Mouse (Mus musculus): ENCODE measurements around the gene Krtap3-2. TPM values are rescaled to one million over a fixed set of nuclear protein-coding genes. Genes with fewer than 3 reads are reported as not detected.

The Krtap3-2 gene
- polyA plus RNA-seq, 1 experiment from 2014 or later: not detected

- WGBS: 86% methylated on average over 9 of the region's 9 CpGs
These were observed 2.7 kb upstream of the Krtap3-2 start, which contains the start of gene Gm11939 for GRCm38 (mm10) chr11:99559366-99559765. Gene Gm11939 (minus strand): TSS chr11:99559466.

GRCm38 (mm10) chr11:99557976-99558745 lies 1.5 kb upstream of the Krtap3-2 start:
- WGBS: 81% methylated on average over 3 of the region's 3 CpGs
- H3K27me3 ChIP-seq: no peaks in the 10 kb centered on the region
- ATAC-seq (ENCODE audit: insufficient number of reproducible peaks, low FRiP score, low TSS enrichment, low read depth): no peak
- no peak overlapping the region for H3K9ac ChIP-seq
- H3K4me2 ChIP-seq: no peak overlapping the region
- no peaks in the 10 kb centered on the region for H3K36me3 ChIP-seq
- H3K27ac ChIP-seq: no peak overlapping the region
- H3K4me3 ChIP-seq: no peak overlapping the region
- H3K4me1 ChIP-seq: no peaks in the 10 kb centered on the region
- no peaks in the 10 kb centered on the region for H3K9me3 ChIP-seq

More at GRCm38 (mm10) chr11:99559366-99559765, 2.7 kb upstream of the Krtap3-2 start, which contains the start of gene Gm11939:
- ATAC-seq (ENCODE audit: insufficient number of reproducible peaks, low FRiP score, low TSS enrichment, low read depth): no peak
- Histone ChIP-seq H3K36me3 (no peaks in the 10 kb centered on the region), H3K9ac (no peak within 1 kb of the TSS), H3K4me1 (no peaks in the 10 kb centered on the region), H3K4me2 (no peak within 1 kb of the TSS), H3K27ac (no peak within 1 kb of the TSS), H3K9me3 (no peaks in the 10 kb centered on the region), H3K27me3 (no peaks in the 10 kb centered on the region), H3K4me3 (no peak within 1 kb of the TSS)

- no peak overlapping the region for H3K9ac ChIP-seq
These were observed 458 bp downstream of the Krtap3-2 start for GRCm38 (mm10) chr11:99556195-99556594.

DNA sequence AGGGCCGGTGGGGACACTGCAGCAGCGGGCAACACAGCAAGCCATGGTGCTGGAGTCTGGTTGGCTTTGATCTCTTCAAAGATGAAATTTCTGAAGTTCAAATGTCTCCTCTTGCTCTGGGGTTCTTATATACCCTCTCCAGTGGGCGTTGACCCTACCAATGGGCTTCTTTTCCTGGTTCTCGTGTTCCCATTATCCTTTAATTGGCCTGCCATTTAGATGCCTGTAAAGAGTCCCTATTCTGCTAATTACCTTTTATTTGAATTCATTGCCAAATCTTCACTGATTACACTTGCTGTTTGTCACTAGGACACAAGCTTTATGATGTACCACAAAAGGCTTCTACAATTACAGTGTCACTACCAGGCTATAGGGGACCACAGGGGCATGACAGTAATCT lies 5.9 kb downstream of the Krtap3-2 start, which contains the start of gene Krtap3-3:
Gene Krtap3-3 (minus strand): TSS at position 101 of the 400 bp plus-strand sequence.
- ATAC-seq (ENCODE audit: insufficient number of reproducible peaks, low FRiP score, low TSS enrichment, low read depth): no peak
- Histone ChIP-seq H3K9ac (no peak within 1 kb of the TSS), H3K36me3 (no peaks in the 10 kb centered on the region), H3K27ac (no peak within 1 kb of the TSS), H3K9me3 (no peaks in the 10 kb centered on the region), H3K4me1 (no peaks in the 10 kb centered on the region), H3K4me3 (no peak within 1 kb of the TSS), H3K4me2 (no peak within 1 kb of the TSS), H3K27me3 (no peaks in the 10 kb centered on the region)
- WGBS: 57% methylated on average over 4 of the region's 4 CpGs

More at GRCm38 (mm10) chr11:99556195-99556594, 458 bp downstream of the Krtap3-2 start:
- ATAC-seq (ENCODE audit: insufficient number of reproducible peaks, low FRiP score, low TSS enrichment, low read depth): no peak
- Histone ChIP-seq H3K4me2 (no peak overlapping the region), H3K4me1 (no peaks in the 10 kb centered on the region), H3K27me3 (no peaks in the 10 kb centered on the region), H3K4me3 (no peak overlapping the region), H3K36me3 (no peaks in the 10 kb centered on the region), H3K27ac (no peak overlapping the region), H3K9me3 (no peaks in the 10 kb centered on the region)
- 83% methylated on average over 2 of the region's 2 CpGs for WGBS

DNA sequence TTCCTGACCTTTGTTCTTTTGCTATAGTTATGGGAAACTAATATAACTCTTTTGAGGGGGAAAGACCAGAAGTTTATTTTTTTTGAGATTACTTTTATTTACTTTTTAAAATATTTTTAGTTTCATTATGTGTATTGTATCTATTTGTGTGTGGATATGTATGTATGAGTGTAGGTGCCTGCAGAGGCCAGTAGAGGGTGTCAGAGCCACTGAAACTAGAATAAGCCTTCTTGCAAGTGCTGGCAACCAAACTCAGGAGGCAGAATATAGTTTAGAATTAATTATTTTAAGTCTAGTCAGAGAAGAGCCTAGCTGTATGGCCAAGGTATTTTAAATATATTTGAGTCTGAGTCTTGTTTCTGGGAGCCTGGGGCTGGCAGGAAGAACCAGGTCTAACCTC lies 8.8 kb downstream of the Krtap3-2 start:
- H3K27ac ChIP-seq: no peak overlapping the region
- H3K4me1 ChIP-seq: no peaks in the 10 kb centered on the region
- no peak overlapping the region for H3K9ac ChIP-seq
- H3K36me3 ChIP-seq: no peaks in the 10 kb centered on the region
- no peak for ATAC-seq (ENCODE audit: insufficient number of reproducible peaks, low FRiP score, low TSS enrichment, low read depth)
- H3K4me3 ChIP-seq: no peak overlapping the region
- H3K9me3 ChIP-seq: no peaks in the 10 kb centered on the region
- H3K27me3 ChIP-seq: no peaks in the 10 kb centered on the region
- no peak overlapping the region for H3K4me2 ChIP-seq

- no peaks in the 10 kb centered on the region for H3K9me3 ChIP-seq
- ATAC-seq (ENCODE audit: insufficient number of reproducible peaks, low FRiP score, low TSS enrichment, low read depth): no peak
- WGBS: 59% methylated on average over 9 of the region's 9 CpGs
These were observed 16.9 kb downstream of the Krtap3-2 start for GRCm38 (mm10) chr11:99539721-99540120.

GRCm38 (mm10) chr11:99521288-99521860 lies 35.3 kb downstream of the Krtap3-2 start, which contains the start of gene Krt39:
Gene Krt39 (minus strand): TSS chr11:99521338.
- H3K9me3 ChIP-seq: no peaks in the 10 kb centered on the region
- H3K27ac ChIP-seq: no peak within 1 kb of the TSS
- no peak for ATAC-seq (ENCODE audit: insufficient number of reproducible peaks, low FRiP score, low TSS enrichment, low read depth)
- no peak within 1 kb of the TSS for H3K9ac ChIP-seq
- 23% methylated on average over 13 of the region's 13 CpGs for WGBS
- no peak within 1 kb of the TSS for H3K4me3 ChIP-seq
- H3K4me2 ChIP-seq: no peak within 1 kb of the TSS
- no peaks in the 10 kb centered on the region for H3K27me3 ChIP-seq
- H3K36me3 ChIP-seq: no peaks in the 10 kb centered on the region
- no peaks in the 10 kb centered on the region for H3K4me1 ChIP-seq

More at GRCm38 (mm10) chr11:99539721-99540120, 16.9 kb downstream of the Krtap3-2 start:
- H3K27me3 ChIP-seq: no peaks in the 10 kb centered on the region
- H3K4me3 ChIP-seq: no peak overlapping the region
- H3K9ac ChIP-seq: no peak overlapping the region
- H3K4me2 ChIP-seq: no peak overlapping the region
- H3K4me1 ChIP-seq: 0 out of 2 replicates have a peak, but pooled peaks cover 3% of the 10 kb centered on the region
- H3K36me3 ChIP-seq: no peaks in the 10 kb centered on the region
- no peak overlapping the region for H3K27ac ChIP-seq

GRCm38 (mm10) chr11:99514098-99514497 lies 42.6 kb downstream of the Krtap3-2 start:
- H3K4me3 ChIP-seq: no peak overlapping the region
- no peaks in the 10 kb centered on the region for H3K36me3 ChIP-seq
- 75% methylated on average over 8 of the region's 8 CpGs for WGBS
- no peak overlapping the region for H3K9ac ChIP-seq
- no peak overlapping the region for H3K4me2 ChIP-seq
- H3K4me1 ChIP-seq: no peaks in the 10 kb centered on the region
- no peaks in the 10 kb centered on the region for H3K9me3 ChIP-seq
- no peak for ATAC-seq (ENCODE audit: insufficient number of reproducible peaks, low FRiP score, low TSS enrichment, low read depth)
- no peaks in the 10 kb centered on the region for H3K27me3 ChIP-seq
- no peak overlapping the region for H3K27ac ChIP-seq

Other genes with a start within 250 kb of the Krtap3-2 start
- not detected in 2 replicates for gene Krt25, start 233.9 kb downstream of the Krtap3-2 start, polyA plus RNA-seq (2015; fragmentation: Nextera tagmentation; extraction: Ambion mirVana)
- not detected in 2 replicates for gene Krt26, start 218.9 kb downstream of the Krtap3-2 start, polyA plus RNA-seq (2015; fragmentation: Nextera tagmentation; extraction: Ambion mirVana)
- not detected in 2 replicates for gene Krt27, start 205.7 kb downstream of the Krtap3-2 start, polyA plus RNA-seq (2015; fragmentation: Nextera tagmentation; extraction: Ambion mirVana)
- 0.14 and 0.17 TPM in 2 replicates for gene Krt28, start 181.9 kb downstream of the Krtap3-2 start, polyA plus RNA-seq (2015; fragmentation: Nextera tagmentation; extraction: Ambion mirVana)
- gene Krt10, start 167.5 kb downstream of the Krtap3-2 start, polyA plus RNA-seq (2015; fragmentation: Nextera tagmentation; extraction: Ambion mirVana): 625 and 642 TPM in 2 replicates
- 0.15 and 0.61 TPM in 2 replicates for gene Krt12, start 134.6 kb downstream of the Krtap3-2 start, polyA plus RNA-seq (2015; fragmentation: Nextera tagmentation; extraction: Ambion mirVana)
- 0.20 and 0.32 TPM in 2 replicates for gene Krt20, start 118.7 kb downstream of the Krtap3-2 start, polyA plus RNA-seq (2015; fragmentation: Nextera tagmentation; extraction: Ambion mirVana)
- 23.0 and 24.2 TPM in 2 replicates for gene Krt23, start 63.7 kb downstream of the Krtap3-2 start, polyA plus RNA-seq (2015; fragmentation: Nextera tagmentation; extraction: Ambion mirVana)
- gene Krt39, start 35.5 kb downstream of the Krtap3-2 start, polyA plus RNA-seq (2015; fragmentation: Nextera tagmentation; extraction: Ambion mirVana): 0.15 TPM in 1 of 2 replicates, not detected in the other
- gene Krt40, start 13.7 kb downstream of the Krtap3-2 start, polyA plus RNA-seq (2015; fragmentation: Nextera tagmentation; extraction: Ambion mirVana): not detected in 2 replicates
- 4.0 and 5.6 TPM in 2 replicates for gene Krtap3-3, start 6.0 kb downstream of the Krtap3-2 start, polyA plus RNA-seq (2015; fragmentation: Nextera tagmentation; extraction: Ambion mirVana)
- gene Gm11939, start 2.6 kb upstream of the Krtap3-2 start, polyA plus RNA-seq (2015; fragmentation: Nextera tagmentation; extraction: Ambion mirVana): not detected in 2 replicates
- gene Krtap3-1, start 9.8 kb upstream of the Krtap3-2 start, polyA plus RNA-seq (2015; fragmentation: Nextera tagmentation; extraction: Ambion mirVana): 6.4 and 15.3 TPM in 2 replicates
- gene Krtap1-5, start 24.2 kb upstream of the Krtap3-2 start, polyA plus RNA-seq (2015; fragmentation: Nextera tagmentation; extraction: Ambion mirVana): 0.22 TPM in 1 of 2 replicates, not detected in the other
- gene Krtap1-4, start 26.8 kb upstream of the Krtap3-2 start, polyA plus RNA-seq (2015; fragmentation: Nextera tagmentation; extraction: Ambion mirVana): not detected in 2 replicates
- gene Krtap1-3, start 34.5 kb upstream of the Krtap3-2 start, polyA plus RNA-seq (2015; fragmentation: Nextera tagmentation; extraction: Ambion mirVana): not detected in 2 replicates
- gene Krtap9-3, start 41.3 kb upstream of the Krtap3-2 start, polyA plus RNA-seq (2015; fragmentation: Nextera tagmentation; extraction: Ambion mirVana): not detected in 2 replicates
- gene Gm11938, start 46.5 kb upstream of the Krtap3-2 start, polyA plus RNA-seq (2015; fragmentation: Nextera tagmentation; extraction: Ambion mirVana): not detected in 2 replicates
- not detected in 2 replicates for gene Gm11937, start 53.3 kb upstream of the Krtap3-2 start, polyA plus RNA-seq (2015; fragmentation: Nextera tagmentation; extraction: Ambion mirVana)
- not detected in 2 replicates for gene Krtap2-4, start 58.0 kb upstream of the Krtap3-2 start, polyA plus RNA-seq (2015; fragmentation: Nextera tagmentation; extraction: Ambion mirVana)
- gene Gm11562, start 63.6 kb upstream of the Krtap3-2 start, polyA plus RNA-seq (2015; fragmentation: Nextera tagmentation; extraction: Ambion mirVana): not detected in 2 replicates
- not detected in 2 replicates for gene Krtap4-1, start 71.4 kb upstream of the Krtap3-2 start, polyA plus RNA-seq (2015; fragmentation: Nextera tagmentation; extraction: Ambion mirVana)
- not detected in 2 replicates for gene Krtap4-2, start 78.2 kb upstream of the Krtap3-2 start, polyA plus RNA-seq (2015; fragmentation: Nextera tagmentation; extraction: Ambion mirVana)
- gene Krtap4-7, start 87.2 kb upstream of the Krtap3-2 start, polyA plus RNA-seq (2015; fragmentation: Nextera tagmentation; extraction: Ambion mirVana): not detected in 2 replicates
- gene Gm11555, start 93.4 kb upstream of the Krtap3-2 start, polyA plus RNA-seq (2015; fragmentation: Nextera tagmentation; extraction: Ambion mirVana): not detected in 2 replicates
- gene Gm11563, start 102.1 kb upstream of the Krtap3-2 start, polyA plus RNA-seq (2015; fragmentation: Nextera tagmentation; extraction: Ambion mirVana): not detected in 2 replicates
- not detected in 2 replicates for gene Krtap4-6, start 109.1 kb upstream of the Krtap3-2 start, polyA plus RNA-seq (2015; fragmentation: Nextera tagmentation; extraction: Ambion mirVana)
- gene Gm14190, start 133.9 kb upstream of the Krtap3-2 start, polyA plus RNA-seq (2015; fragmentation: Nextera tagmentation; extraction: Ambion mirVana): not detected in 2 replicates
- gene Gm14180, start 177.4 kb upstream of the Krtap3-2 start, polyA plus RNA-seq (2015; fragmentation: Nextera tagmentation; extraction: Ambion mirVana): not detected in 2 replicates
- gene Gm11595, start 216.1 kb upstream of the Krtap3-2 start, polyA plus RNA-seq (2015; fragmentation: Nextera tagmentation; extraction: Ambion mirVana): not detected in 2 replicates
- gene Krtap4-8, start 223.9 kb upstream of the Krtap3-2 start, polyA plus RNA-seq (2015; fragmentation: Nextera tagmentation; extraction: Ambion mirVana): not detected in 2 replicates
- gene Krtap4-9, start 228.3 kb upstream of the Krtap3-2 start, polyA plus RNA-seq (2015; fragmentation: Nextera tagmentation; extraction: Ambion mirVana): not detected in 2 replicates
- gene Gm11596, start 236.6 kb upstream of the Krtap3-2 start, polyA plus RNA-seq (2015; fragmentation: Nextera tagmentation; extraction: Ambion mirVana): not detected in 2 replicates
- not detected in 2 replicates for gene Gm11569, start 242.1 kb upstream of the Krtap3-2 start, polyA plus RNA-seq (2015; fragmentation: Nextera tagmentation; extraction: Ambion mirVana)
- not detected in 2 replicates for gene Gm11554, start 247.6 kb upstream of the Krtap3-2 start, polyA plus RNA-seq (2015; fragmentation: Nextera tagmentation; extraction: Ambion mirVana)